Mouse (Mus musculus): ENCODE results near the gene Rundc3a.
A peak's percentile ranks its signal among the peaks of the same experiment; 100 is the strongest.
"Not testable (repeated sequence)": the region's sequence is repeated elsewhere in the genome, so short reads cannot be mapped to it uniquely, and the experiment has no call there.

Rundc3a gene

GRCm38 (mm10) chr11:102368347-102368746, 24.9 kb upstream of the Rundc3a start:
- DNase-seq (ENCODE audit: low spot score), result no peak

- no peak for DNase-seq (ENCODE audit: low spot score)
These were observed 23.9 kb upstream of the Rundc3a start for GRCm38 (mm10) chr11:102369263-102369662.

DNA sequence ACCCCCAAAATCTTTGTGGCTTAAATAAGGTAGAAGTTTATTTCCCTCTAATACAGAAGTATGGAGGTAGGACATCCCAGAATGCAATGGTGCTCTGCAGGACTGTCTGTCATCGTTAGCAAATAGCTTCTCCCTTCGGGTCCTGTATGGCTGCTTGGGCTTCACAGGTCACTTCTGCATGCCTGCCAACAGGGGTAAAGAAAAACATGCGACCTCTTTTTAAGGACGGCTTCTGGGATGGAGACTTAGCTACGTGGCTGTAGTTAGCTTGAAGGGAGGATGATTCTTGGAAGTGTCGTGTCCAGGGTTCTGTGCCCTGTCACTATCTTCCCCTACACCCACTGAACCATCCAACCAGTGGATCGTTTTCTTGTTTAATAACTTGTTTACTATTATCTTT, 22.9 kb upstream of the Rundc3a start:
- DNase-seq (ENCODE audit: low spot score), result no peak

DNA sequence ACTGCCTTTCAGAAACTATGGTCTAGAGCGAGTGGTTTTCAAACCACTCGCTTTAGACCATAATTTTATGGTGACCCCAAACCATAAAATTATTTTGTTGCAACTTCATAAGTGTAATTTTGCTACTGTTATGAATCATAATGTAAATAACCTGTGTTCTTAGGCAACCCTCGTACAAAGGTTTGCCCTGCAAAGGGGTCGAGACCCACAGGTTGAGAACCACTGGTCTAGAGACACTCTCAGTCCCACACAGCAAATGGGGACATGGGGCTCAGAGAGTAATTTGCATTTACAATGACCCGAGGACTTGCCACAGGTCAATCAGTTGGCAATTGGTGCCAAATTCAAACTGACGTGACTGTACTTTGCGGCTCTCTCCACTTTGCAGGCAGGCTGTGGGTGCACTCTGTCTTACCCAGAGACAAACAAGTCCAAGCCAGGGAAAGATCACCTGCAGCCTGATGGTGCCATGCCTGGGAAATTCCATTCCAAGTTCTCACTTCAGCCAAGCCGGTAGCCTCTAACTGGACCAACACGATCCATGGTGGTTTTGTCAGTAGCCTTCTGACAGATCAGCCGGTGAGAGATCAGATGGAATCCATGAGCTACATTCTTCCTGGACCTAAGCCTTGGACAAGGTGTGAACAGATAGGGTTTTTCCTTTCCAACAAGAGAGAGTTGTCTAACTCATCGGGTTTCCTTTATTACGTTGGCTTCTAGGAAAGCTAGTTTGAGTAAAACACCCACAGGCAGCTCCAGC, 21.1 kb upstream of the Rundc3a start:
- no peak for DNase-seq (ENCODE audit: low spot score)

GRCm38 (mm10) chr11:102372936-102373335, 20.3 kb upstream of the Rundc3a start:
- DNase-seq (ENCODE audit: low spot score), result no peak

- DNase-seq (ENCODE audit: low spot score), result no peak
These were observed 19.6 kb upstream of the Rundc3a start for GRCm38 (mm10) chr11:102373646-102374045.

- DNase-seq (ENCODE audit: low spot score), result no peak
These were observed 19.0 kb upstream of the Rundc3a start for GRCm38 (mm10) chr11:102374108-102374725.

DNA sequence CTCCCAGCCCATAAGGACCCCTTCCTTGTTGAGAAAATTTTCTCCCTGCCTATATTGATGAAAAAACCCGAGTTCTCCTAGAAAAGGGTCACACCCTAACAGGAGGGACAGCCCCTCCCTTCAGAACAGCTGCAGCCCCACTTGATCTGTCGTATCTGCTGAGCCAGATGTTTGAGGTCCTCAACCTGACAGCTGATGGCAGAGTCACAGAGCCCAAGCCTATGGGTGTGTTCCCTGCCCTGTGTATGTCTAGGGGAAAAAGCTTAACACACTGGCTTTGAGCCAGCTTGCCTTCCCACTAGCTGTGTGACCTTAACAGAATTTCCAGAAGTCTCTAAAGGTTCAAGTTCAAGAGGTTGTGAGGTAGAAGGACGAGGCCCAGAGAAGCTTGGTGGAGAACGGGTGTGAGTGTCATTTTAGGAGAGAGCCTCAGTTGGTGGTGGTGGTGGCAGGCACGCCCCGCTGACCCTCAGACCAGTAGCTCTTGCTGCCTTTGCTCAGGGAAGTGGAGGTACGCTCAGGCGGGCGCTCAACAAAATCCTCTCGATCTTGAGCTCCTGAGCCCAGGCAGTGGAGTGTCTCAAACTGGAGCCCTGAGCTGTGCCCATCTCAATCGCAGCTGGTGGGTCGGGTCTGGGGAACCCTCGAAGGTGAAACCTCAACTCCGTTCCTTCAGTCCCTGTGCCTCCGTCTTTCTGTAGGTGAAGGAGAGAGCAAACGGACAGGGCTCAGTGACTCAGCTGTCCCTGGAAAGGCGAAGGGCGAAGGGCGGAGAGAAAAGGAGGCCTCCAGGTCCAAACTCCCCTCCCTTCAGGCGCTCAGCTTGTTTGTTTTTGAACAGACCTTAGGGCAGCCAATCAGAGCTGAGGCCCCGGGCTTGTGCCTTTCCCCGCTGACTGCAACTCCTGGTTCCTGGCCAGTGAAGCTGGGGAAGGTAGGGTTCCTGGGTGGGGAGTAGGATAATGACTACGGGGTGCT, 17.7 kb upstream of the Rundc3a start:
- DNase-seq (ENCODE audit: low spot score), result no peak

DNA sequence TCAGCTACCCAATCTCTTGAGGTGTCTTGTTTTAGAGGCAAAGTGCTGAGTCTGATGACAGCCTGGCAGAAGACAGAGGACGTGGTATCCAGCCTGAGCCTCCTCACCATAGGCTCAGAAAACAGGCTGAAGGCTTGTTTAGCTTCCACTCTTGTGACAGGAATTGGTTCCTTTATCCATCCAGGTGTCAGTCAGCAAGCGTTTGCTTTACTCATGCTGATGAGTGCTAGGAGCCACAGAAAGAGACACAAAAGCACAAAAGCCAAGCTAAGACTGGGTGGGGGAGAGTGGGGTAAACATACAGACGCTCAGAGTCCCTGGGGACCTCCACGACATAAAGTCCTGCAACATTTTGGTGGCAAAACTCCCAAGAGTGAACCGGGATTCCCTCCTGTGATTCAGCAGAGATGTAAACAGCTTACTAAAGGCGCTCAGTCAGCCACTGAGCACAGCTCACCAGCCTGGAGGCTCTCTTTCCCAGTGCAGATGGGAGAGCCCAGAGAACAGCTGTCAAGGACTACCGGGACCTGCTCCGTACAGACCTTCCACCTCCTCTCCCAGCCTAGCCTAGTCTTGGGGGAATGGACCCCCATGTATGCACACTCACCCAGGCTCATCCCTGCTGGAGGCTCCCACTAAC, 16.9 kb upstream of the Rundc3a start:
- DNase-seq (ENCODE audit: low spot score), result no peak

- no peak for DNase-seq (ENCODE audit: low spot score)
These were observed 16.0 kb upstream of the Rundc3a start for GRCm38 (mm10) chr11:102377186-102377585.

DNA sequence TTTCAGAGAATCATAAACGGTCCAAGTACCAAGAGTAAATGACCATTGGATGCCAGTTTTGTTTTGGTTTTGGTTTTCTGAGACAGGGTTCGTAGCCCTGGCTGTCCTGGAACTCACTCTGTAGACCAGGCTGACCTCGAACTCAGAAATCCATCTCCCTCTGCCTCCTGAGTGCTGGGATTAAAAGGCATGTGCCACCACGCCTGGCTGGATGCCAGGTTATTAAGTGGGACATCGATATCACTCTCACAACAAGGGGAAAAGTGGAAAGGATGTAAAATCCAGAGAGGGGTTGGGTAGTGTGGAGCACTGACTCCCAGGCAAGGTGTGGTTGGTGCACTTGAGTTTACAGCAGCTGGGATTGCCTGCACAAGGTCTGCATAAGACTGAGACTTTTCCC, 13.1 kb upstream of the Rundc3a start:
- peak; percentile 67 for DNase-seq (ENCODE audit: low spot score)

DNA sequence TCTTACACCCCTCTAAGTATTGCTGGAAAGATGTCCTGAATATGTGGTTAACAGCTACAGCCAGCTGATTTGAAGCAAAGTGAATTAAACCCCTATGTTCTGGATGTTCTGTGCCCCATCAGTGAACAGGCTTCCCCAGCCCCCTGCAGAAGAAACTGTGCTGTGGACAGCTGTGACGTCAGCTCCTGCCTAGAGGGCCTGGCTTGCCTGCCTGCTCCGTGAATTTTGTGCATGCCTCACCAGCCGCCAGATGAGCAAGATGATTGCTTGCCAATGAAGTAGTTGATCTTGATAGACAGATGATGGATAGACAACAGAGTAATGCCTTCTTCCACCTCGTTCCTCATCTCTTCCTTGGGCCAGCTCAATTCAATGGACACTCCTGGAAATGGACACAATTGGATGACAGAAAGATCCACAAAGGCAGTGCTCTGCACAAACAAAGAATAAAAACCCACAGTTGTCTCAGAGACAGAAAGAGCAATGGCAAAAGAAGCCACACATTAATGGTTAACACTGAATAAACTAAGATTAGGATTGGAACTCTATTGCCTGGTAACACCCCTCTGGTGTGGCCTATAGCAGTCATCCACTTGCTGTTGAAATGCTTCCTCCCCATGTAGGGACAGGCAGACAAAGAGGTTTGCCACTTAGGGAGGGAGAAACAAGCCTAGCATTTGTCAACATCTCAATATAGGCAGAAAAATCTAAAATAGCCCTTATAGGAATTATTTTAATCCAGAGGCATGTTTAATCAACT, 11.7 kb upstream of the Rundc3a start:
- no peak for DNase-seq (ENCODE audit: low spot score)

DNA sequence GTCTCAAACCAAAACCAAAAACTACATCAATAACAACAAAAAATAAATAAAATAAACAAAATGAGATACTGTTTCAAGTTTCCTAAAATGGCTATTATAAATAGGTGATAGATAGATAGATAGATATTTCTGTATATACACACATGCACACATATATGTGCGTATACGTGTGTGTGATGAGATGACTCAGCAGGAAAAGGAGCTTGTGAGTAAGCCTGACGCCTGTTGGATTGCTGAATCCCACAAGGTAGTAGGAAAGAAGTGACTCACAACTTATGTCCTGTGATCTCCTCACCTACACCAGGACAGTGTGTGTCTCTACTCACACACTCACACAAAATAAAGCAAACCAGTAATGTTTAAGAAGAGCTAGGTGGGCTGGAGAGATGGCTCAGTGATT, 10.4 kb upstream of the Rundc3a start:
- DNase-seq (ENCODE audit: low spot score), result no peak

DNA sequence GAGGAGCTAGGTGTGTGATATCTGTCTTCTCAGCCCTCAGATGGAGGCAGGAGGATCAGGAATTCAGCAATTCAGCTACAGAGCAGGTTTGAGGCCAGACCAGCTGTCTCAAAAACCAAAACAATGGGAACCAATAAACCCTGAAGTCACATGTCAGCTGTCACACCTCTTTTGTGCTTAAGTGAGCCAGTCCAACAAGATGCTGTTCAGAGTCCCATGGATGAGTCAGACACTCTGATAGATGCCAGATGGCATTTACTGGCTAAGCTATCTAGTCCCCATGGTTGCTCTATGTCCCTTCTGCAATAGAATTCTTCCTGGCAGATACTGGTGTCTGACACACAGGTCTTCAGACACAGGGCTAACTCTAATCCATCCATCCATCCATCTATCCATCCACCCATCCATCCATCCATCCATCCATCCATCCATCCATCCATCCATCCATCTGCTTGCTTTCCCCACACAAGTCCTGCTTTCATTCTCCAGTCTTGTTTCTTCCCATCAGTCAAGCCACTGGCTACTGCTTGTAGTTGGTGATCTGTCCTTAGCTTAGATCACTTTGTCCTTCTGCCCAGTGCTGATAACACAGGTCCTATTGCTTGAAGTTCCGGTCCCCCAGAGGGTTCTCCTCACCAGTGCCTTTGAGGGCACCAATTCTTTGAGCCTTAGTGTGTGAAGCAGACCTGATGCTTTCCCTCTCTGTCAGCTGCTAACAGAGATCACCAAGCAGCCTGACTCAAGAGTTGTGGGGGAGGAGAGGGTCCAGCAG, 9.7 kb upstream of the Rundc3a start:
- no peak for DNase-seq (ENCODE audit: low spot score)

- peak; percentile 62 for DNase-seq (ENCODE audit: low spot score)
These were observed 8.8 kb upstream of the Rundc3a start for GRCm38 (mm10) chr11:102384418-102384817.

DNA sequence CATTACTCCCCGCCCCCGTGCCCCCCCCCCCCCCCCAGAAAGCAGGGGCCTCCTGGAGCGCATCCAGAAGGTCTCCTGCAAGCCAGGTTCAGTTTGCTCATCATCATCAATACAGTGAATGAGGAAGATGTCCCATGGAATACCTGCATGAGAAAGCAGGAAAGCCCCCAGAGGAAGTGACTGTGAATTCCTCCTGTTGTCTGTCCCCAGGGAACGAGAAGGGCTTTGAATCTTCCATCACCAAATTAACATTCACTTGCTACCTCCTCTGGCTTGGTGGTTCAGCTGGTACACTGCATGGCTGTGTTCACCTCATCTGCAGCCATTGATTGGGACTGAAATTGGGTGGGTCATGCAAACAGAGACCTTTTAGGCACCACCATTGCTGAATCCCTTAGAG, 8.1 kb upstream of the Rundc3a start:
- DNase-seq (ENCODE audit: low spot score), result no peak

DNA sequence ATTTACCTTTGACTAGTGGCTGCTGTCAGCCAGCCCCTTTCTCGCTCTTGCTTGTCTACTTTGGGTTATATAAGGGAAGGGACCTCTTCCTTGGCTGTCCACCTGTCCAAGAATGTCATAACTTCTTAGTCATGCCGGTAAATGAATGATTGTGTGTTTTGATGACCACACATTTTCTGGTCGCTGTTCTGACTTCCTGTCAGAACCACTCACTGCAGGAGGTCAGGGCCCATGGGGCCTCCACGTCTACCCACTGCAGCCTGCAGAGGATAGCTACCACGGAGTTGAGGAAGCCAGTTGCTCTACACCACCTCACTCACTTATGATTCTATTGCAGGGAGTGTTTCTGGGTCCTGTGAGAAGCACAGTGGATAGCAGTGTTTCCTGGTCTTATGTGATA, 7.1 kb upstream of the Rundc3a start:
- no peak for DNase-seq (ENCODE audit: low spot score)

- not testable (repeated sequence) for DNase-seq (ENCODE audit: low spot score)
These were observed 3.8 kb upstream of the Rundc3a start for GRCm38 (mm10) chr11:102389436-102389835.

DNA sequence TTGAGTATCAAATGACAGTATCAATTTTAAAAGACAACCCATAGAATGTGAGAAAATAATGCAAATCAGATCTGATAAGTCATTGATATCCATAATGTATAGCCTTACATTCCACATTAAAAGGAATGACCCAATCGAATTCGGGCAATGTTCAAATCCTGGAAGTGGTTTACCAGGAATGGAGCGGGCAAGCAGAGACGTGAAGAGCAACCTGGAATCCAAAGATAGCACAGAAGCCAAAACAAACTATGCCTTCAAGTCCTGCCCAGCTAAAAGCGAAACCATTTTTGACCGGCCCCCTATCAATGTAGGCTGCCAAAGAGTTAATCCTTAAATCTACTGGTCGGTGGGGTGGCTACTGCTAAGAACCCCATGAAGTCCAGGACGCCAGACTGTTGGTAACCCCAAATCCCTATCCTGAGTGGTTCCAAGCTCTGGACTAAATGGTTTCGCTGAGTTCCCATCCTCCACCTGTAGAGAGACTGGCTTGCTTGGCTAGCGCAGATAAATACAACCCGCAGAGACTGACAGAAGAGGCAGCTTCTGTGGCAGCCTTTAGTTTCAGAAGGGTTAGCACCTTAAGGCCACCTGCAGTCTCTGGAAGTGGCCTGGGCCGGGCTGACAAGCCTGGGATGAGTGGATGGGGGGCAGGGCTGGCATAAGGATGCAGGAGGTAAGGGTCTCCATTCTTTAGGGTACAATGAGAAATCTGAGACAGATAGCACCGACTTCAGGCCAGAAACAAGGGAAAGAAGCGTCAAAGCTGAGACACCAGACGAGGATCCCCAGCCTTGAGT, 564 bp upstream of the Rundc3a start:
- DNase-seq (ENCODE audit: low spot score), result no peak
